Mouse (Mus musculus): Measurements from ENCODE around the gene Rab3gap1.
"Not testable (repeated sequence)": the region's sequence is repeated elsewhere in the genome, so short reads cannot be mapped to it uniquely, and the experiment has no call there.

Gene Rab3gap1

GRCm38 (mm10) chr1:127933405-127933804 is 64.8 kb downstream of the Rab3gap1 start:
- no peak for DNase-seq

GRCm38 (mm10) chr1:127934322-127934721 is 65.7 kb downstream of the Rab3gap1 start:
- no peak for DNase-seq

DNA sequence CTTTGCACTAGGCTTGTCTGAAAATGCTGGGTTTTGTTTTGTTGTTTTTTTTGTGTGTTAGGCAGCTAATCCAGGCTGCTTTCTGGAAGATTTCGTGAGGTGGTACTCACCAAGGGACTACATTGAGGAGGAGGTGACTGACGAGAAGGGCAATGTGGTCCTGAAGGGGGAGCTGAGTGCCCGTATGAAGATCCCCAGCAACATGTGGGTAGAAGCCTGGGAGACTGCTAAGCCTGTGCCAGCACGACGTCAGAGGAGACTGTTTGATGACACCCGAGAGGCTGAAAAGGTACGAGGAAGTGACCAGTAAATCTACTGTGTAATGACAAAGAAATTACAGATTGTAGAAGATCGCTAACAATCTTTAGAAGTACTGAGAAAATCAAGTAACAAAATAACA is 68.7 kb downstream of the Rab3gap1 start:
- DNase-seq, result no peak

GRCm38 (mm10) chr1:127942231-127942630 is 73.7 kb downstream of the Rab3gap1 start:
- DNase-seq, result no peak

DNA sequence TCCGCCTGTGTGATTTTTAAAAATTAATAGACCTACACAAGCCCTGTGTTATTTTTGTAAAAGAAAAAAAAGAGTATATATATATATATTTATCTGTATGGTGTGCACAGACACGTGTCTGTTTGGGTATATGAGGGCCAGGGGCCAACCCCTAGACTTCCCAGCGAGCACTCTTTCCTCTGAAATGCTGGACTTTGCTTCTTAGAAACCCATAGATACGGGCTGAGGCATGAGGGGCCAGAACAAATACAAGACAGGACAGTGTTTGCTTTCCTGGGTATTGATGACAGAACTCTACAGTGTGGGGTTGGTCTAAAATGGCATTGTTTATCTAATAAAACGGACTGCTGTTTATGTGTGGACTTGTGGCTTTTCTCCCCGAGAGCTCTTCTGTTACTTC is 74.9 kb downstream of the Rab3gap1 start:
- DNase-seq, result no peak

- no peak for DNase-seq
Measured at GRCm38 (mm10) chr1:127945696-127946575, 77.4 kb downstream of the Rab3gap1 start.

- DNase-seq, result no peak
Measured at GRCm38 (mm10) chr1:127946615-127947249, 78.2 kb downstream of the Rab3gap1 start.

DNA sequence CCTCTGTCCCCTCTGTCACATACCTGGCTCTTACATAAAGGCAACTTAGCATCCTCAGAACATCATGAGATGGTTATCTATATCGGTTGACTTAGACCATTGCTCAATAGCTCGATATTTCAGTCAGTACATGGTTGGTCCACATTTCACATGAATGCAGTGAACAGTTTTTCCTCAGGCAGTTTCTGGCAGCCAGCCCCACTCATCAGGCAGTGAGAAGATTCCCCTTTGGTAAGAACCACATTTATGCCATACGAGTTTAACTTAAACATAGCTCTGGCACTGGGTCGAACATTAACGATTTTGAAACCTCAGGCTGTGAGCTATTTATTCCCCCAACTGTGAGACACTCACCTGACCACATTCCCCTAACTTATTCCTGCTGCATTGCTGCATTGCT is 80.2 kb downstream of the Rab3gap1 start:
- DNase-seq, result no peak

- no peak for DNase-seq
Measured at GRCm38 (mm10) chr1:127952276-127952675, 83.7 kb downstream of the Rab3gap1 start.

- DNase-seq, result not testable (repeated sequence)
Measured at GRCm38 (mm10) chr1:127954198-127954597, 85.6 kb downstream of the Rab3gap1 start.

DNA sequence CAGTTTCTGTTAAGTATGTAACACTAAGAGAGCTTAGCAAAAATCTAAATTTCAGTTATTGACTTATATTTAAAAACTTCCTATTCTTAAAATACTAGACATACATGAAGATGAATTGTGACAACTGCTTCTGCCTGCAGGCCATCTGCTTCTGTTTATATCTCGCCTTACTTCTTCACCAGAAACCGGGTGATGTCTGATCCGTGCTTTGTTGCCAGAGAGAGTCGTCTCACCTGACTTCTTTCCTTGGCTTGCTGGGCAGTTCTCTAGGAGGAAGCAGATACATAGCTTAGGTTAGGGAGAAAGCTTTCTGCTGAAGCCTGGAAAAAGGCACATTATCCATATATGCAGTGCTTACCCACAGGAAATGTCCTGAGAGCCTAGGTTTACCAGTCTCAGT is 86.2 kb downstream of the Rab3gap1 start:
- no peak for DNase-seq

DNA sequence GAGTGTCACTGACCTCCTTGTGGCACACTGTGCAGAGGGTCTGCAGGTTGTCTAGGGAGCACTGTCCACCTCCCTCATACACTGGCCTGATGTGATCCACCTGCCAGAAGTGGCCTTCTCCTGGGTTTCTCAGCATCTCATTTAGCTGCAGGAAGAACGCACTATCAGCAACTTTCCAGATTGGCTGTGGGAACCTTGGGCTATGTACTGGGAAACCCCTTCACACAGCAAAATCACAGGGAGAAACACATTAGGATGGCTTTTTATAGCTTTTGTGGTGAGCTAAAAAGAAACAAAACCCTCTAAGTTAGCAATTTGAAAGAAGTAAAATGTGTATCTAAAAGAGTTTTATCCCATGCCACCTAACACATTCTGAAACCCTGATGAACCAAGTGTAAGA is 88.0 kb downstream of the Rab3gap1 start:
- DNase-seq, result no peak

- DNase-seq, result no peak
Measured at GRCm38 (mm10) chr1:127958801-127959200, 90.2 kb downstream of the Rab3gap1 start.

GRCm38 (mm10) chr1:127959312-127959718 is 90.7 kb downstream of the Rab3gap1 start:
- no peak for DNase-seq

DNA sequence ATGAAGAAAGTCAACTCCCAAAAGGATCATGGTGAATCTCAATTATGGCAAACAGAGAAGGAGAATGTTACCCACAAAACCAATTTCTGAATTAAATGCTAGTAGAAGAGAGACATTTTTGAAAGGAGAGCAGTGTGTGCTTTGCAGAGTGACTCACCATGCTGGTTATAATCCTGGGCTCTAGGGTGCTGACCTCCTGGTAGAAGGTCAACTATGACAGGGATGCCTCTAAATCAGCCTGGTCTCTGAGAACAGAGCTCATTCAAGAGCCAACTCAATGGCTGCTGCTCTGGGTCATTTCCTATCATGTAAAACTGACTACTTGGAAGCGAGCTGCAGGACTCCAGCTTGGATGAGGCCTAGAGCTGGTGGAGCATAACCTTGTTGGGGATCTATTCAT is 92.6 kb downstream of the Rab3gap1 start:
- no peak for DNase-seq

GRCm38 (mm10) chr1:127963326-127963725 is 94.8 kb downstream of the Rab3gap1 start:
- no peak for DNase-seq

DNA sequence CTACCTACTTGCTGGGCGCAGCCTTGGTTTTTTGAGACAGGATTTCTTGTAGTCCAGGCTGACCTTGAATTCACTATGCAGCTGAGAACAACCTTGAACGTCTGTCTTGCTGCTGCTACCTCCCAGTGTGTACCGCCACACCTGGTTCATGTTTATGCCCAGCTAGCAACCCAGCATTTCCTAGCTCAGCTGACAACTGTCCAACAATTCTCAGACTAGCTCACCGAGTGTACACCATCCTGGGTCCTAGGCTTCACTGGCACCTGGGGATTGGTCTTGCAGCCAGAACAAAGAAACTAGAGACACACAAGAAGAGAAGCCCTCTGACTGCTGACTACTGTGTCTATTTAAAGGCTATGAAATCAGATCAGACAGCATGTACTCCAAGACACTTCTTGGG is 102.3 kb downstream of the Rab3gap1 start:
- DNase-seq, result no peak

DNA sequence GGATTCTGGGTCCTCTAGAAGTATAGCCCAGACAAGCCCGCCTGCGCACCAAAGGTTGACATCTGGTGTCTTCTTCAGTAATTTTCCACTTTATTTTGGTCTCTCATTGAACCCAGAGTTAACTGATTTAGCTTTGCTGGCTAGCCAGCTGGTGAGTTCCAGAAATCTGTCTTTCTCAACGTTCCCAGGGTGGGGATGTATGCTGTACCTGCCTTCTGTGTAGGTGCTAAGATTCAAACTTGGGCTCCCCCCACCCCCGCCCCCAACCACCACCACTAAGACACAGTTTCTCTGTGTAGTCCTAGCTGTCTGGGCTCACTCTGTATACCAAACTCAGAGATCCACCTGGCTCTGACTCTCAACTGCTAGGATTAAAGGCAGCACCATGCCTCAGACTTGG is 105.5 kb downstream of the Rab3gap1 start:
- DNase-seq, result no peak

DNA sequence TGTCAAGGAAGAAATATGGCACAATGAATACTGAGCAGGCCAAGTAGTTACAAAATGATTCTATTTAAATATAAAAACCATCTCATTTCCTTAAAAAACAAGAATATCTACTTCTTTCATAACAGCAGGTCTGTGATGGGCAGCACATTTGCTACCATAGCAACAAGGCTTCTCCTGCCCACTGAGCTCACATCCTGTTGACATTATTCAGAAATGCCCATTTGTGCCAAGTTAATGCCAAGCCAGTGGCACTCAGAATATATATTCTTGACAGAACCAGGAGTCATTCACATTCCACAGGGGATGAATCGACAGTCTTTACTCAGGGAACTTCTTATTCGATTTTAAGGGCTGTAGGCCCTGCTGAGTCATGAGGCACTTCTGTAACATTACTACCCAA is 107.1 kb downstream of the Rab3gap1 start:
- DNase-seq, result peak; percentile 2 to 3

GRCm38 (mm10) chr1:127976106-127976505 is 107.5 kb downstream of the Rab3gap1 start:
- no peak for DNase-seq

- no peak for DNase-seq
Measured at GRCm38 (mm10) chr1:127978125-127978524, 109.6 kb downstream of the Rab3gap1 start.

- no peak for DNase-seq
Measured at GRCm38 (mm10) chr1:127980911-127981559, 112.5 kb downstream of the Rab3gap1 start.

GRCm38 (mm10) chr1:127982268-127982667 is 113.7 kb downstream of the Rab3gap1 start:
- no peak for DNase-seq
